ENCODE assay signal across 8 mouse cellular contexts in the genomic region with DNA sequence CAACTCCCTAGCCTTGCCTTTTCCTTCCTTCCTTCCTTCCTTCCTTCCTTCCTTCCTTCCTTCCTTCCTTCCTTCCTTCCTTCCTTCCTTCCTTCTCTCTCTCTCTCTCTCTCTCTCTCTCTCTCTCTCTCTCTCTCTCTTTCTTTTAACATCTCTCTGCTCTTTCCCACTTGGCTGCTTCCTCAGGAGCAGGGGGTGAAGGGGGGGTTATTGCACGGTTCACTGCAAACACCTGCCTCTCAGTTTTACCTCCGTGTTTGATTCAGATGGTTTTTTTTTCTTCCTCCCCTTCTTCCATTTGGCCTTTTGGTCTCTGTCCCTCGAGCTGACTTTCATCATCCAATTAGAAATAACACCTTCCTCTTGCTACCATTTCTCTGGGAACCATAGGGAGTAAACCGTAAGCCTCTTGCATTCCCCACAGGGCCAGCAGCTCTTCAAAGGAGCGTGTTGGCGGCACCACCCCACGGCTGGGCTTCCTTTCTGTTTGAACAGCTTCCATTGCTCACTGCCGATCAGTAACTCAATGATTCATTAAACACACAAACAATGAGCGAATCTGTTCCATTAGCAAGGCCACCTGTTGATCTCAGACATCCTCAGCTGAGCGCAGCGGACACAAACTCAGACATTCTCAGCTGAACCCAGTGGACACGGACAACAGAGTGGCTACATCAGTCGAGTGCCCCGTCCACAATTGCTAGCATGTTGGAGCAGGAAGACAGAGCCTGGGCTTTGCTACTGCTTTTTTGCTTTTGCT.
DNase-seq lines count a peak whose midpoint lies in the region; ATAC-seq and TF ChIP-seq lines count a peak whose summit lies in the region.

No protein-coding gene starts in this region.

- no peaks in the 10 kb centered on the region for H3K27me3 ChIP-seq in forebrain, embryonic 16.5 days (replicated peaks; ENCODE audit: control insufficient read depth, insufficient read depth, low read length)
- H3K27me3 ChIP-seq in intestine, postnatal 0 days (replicated peaks; ENCODE audit: control insufficient read depth, insufficient read depth, low read length) = no peaks in the 10 kb centered on the region
- no peaks in the 10 kb centered on the region for H3K27me3 ChIP-seq in limb, embryonic 11.5 days (ENCODE audit: control insufficient read depth, insufficient read depth, low read length)
- no peaks in the 10 kb centered on the region for H3K27me3 ChIP-seq in midbrain, embryonic 16.5 days (ENCODE audit: control insufficient read depth, insufficient read depth, low read depth, low read length)

- peak; percentile 33; the same call in 1 of the 2 replicates for ATAC-seq in forebrain, embryonic 16.5 days
- ATAC-seq in intestine, postnatal 0 days = peak; percentile 45; the same call in 1 of the 2 replicates
- ATAC-seq in limb, embryonic 11.5 days (ENCODE audit: insufficient number of reproducible peaks, low FRiP score, low TSS enrichment, low read depth) = no peak
- peak; percentile 67; the same call in 1 of the 2 replicates for ATAC-seq in midbrain, embryonic 16.5 days

- TF ChIP-seq CTCF in intestine, postnatal 0 days (IDR thresholded peaks at IDR 0.05; ENCODE audit: low read depth) = no peak

- intact Hi-C loops in left cerebral cortex, postnatal 10 days (cut with DNase I) = no loop called here

- no peak overlapping the region for H3K9ac ChIP-seq in forebrain, embryonic 16.5 days (replicated peaks; ENCODE audit: low read depth, low read length)
- H3K9ac ChIP-seq in intestine, postnatal 0 days (ENCODE audit: low read depth, low read length) = no peak overlapping the region
- no peak overlapping the region for H3K9ac ChIP-seq in limb, embryonic 11.5 days (ENCODE audit: low read length)
- no peak overlapping the region for H3K9ac ChIP-seq in midbrain, embryonic 16.5 days (ENCODE audit: low read depth, low read length)

- peaks cover 4% of the 10 kb centered on the region for H3K4me1 ChIP-seq in forebrain, embryonic 16.5 days (replicated peaks; ENCODE audit: control insufficient read depth, insufficient read depth, low read length)
- H3K4me1 ChIP-seq in intestine, postnatal 0 days (replicated peaks; ENCODE audit: control insufficient read depth, insufficient read depth, low read length) = no peaks in the 10 kb centered on the region
- H3K4me1 ChIP-seq in limb, embryonic 11.5 days (ENCODE audit: control insufficient read depth, insufficient read depth, low read length) = no peaks in the 10 kb centered on the region
- H3K4me1 ChIP-seq in midbrain, embryonic 16.5 days (ENCODE audit: control insufficient read depth, insufficient read depth, low read length) = no peaks in the 10 kb centered on the region

- H3K27ac ChIP-seq in forebrain, embryonic 16.5 days (ENCODE audit: low read length) = no peak overlapping the region
- H3K27ac ChIP-seq in intestine, postnatal 0 days (ENCODE audit: low read depth, low read length) = no peak overlapping the region
- no peak overlapping the region for H3K27ac ChIP-seq in limb, embryonic 11.5 days (replicated peaks; ENCODE audit: low read depth, low read length)
- H3K27ac ChIP-seq in midbrain, embryonic 16.5 days (ENCODE audit: low read length) = no peak overlapping the region

- WGBS in forebrain, embryonic 16.5 days = 3% methylated on average over 14 of the region's 14 CpGs
- 9% methylated on average over 14 of the region's 14 CpGs for WGBS in intestine, postnatal 0 days
- WGBS in limb, embryonic 11.5 days = 25% methylated on average over 14 of the region's 14 CpGs
- WGBS in midbrain, embryonic 16.5 days = 20% methylated on average over 14 of the region's 14 CpGs

- H3K36me3 ChIP-seq in forebrain, embryonic 16.5 days (ENCODE audit: control insufficient read depth, insufficient read depth) = no peaks in the 10 kb centered on the region
- no peaks in the 10 kb centered on the region for H3K36me3 ChIP-seq in intestine, postnatal 0 days (ENCODE audit: control insufficient read depth, insufficient read depth)
- H3K36me3 ChIP-seq in limb, embryonic 11.5 days (ENCODE audit: control insufficient read depth, insufficient read depth, low read length) = no peaks in the 10 kb centered on the region
- no peaks in the 10 kb centered on the region for H3K36me3 ChIP-seq in midbrain, embryonic 16.5 days (ENCODE audit: control insufficient read depth, insufficient read depth, low read length)

- peak; percentile 25 to 81 for DNase-seq in left cerebral cortex, postnatal 10 days (ENCODE audit: extremely low spot score in 1 of 2, low spot score in 2 of 2)
- DNase-seq in left cerebral cortex, adult 11 months (ENCODE audit: low spot score) = no peak
- DNase-seq in limb, embryonic 11.5 days (ENCODE audit: low spot score) = peak; percentile 27
- no peak for DNase-seq in thymus, adult 18-20 months
- DNase-seq in spleen, postnatal 4 days (ENCODE audit: low spot score in 2 of 2) = no peak

- peak overlapping the region; percentile 19 for H3K4me3 ChIP-seq in forebrain, embryonic 16.5 days (replicated peaks; ENCODE audit: low read length)
- peak overlapping the region; percentile 7; the same call in 1 of the 2 replicates for H3K4me3 ChIP-seq in intestine, postnatal 0 days (ENCODE audit: low read depth, low read length)
- no peak overlapping the region for H3K4me3 ChIP-seq in limb, embryonic 11.5 days (ENCODE audit: low read depth, low read length)
- H3K4me3 ChIP-seq in midbrain, embryonic 16.5 days (ENCODE audit: low read depth, low read length) = peak overlapping the region; percentile 23

- H3K4me2 ChIP-seq in forebrain, embryonic 16.5 days (ENCODE audit: low read length) = peak overlapping the region; percentile 46
- peak overlapping the region; percentile 55 for H3K4me2 ChIP-seq in intestine, postnatal 0 days (replicated peaks; ENCODE audit: low read depth)
- 0 out of 2 replicates have a peak overlapping the region, but pooled peaks have one; percentile 17 for H3K4me2 ChIP-seq in limb, embryonic 11.5 days (ENCODE audit: low read depth, severe bottlenecking)
- peak overlapping the region; percentile 47 for H3K4me2 ChIP-seq in midbrain, embryonic 16.5 days (ENCODE audit: low read length)

- H3K9me3 ChIP-seq in forebrain, embryonic 16.5 days (ENCODE audit: control insufficient read depth, low read length) = no peaks in the 10 kb centered on the region
- no peaks in the 10 kb centered on the region for H3K9me3 ChIP-seq in intestine, postnatal 0 days (ENCODE audit: control insufficient read depth)
- H3K9me3 ChIP-seq in limb, embryonic 11.5 days (ENCODE audit: control insufficient read depth, low read length) = no peaks in the 10 kb centered on the region
- H3K9me3 ChIP-seq in midbrain, embryonic 16.5 days (replicated peaks; ENCODE audit: control insufficient read depth, low read length, poor library complexity, severe bottlenecking) = no peaks in the 10 kb centered on the region

Comparison
In these comparisons a context has a peak if more than half of its experiments do, and no peak if none do; other contexts are left out.
1. DNase-seq: peak in left cerebral cortex, postnatal 10 days (2 of 2) and limb, embryonic 11.5 days (single experiment); none in left cerebral cortex, adult 11 months (single experiment), thymus, adult 18-20 months (0 of 2) and spleen, postnatal 4 days (0 of 2).
2. Peak in every context shown above with its lines, with median percentiles within 50 percentile points of each other: H3K4me2 ChIP-seq.